Mouse (Mus musculus): ENCODE results near the gene Nt5e.

GRCm38 (mm10) chr9:88362055-88362850 lies 35.3 kb downstream of the Nt5e start:
- TF ChIP-seq CTCF (conservative IDR thresholded peaks at IDR 0.05; ENCODE audit: low read length): 0 out of 2 replicates have a peak, but pooled peaks have one; percentile 1
- no peak for TF ChIP-seq POU5F1 (IDR thresholded peaks at IDR 0.05; ENCODE audit: borderline replicate concordance, low read length)
- TF ChIP-seq NANOG (IDR thresholded peaks at IDR 0.05; ENCODE audit: borderline replicate concordance, low read length): peak; percentile 92
